Mouse (Mus musculus) hindbrain, embryonic 13.5 days (tissue): ENCODE measurements around the gene Tdgf1. TPM values are rescaled to one million over a fixed set of nuclear protein-coding genes. Genes with fewer than 3 reads are reported as not detected.

Experiments
- ATAC-seq: fragments of 200-750 bp; cut with Nextera tagmentation; 2 replicates; pipeline ENCODE4 v1.8.0; 2017; ENCODE audit warnings: moderate TSS enrichment; ENCODE audit not compliant: low FRiP score
- H3K27ac ChIP-seq: fragments of 300-500 bp; sonication (generic); 2 replicates; pipeline ENCODE4 v1.5.1; 2015; ENCODE audit warnings: inconsistent platforms, mild to moderate bottlenecking, moderate library complexity
- H3K27me3 ChIP-seq: fragments of 300-500 bp; sonication (generic); 2 replicates; pipeline ENCODE4 v1.6.1; 2015; ENCODE audit warnings: mild to moderate bottlenecking, inconsistent platforms
- H3K36me3 ChIP-seq: fragments of 300-500 bp; sonication (generic); 2 replicates; pipeline ENCODE4 v1.6.1; 2015; ENCODE audit warnings: mild to moderate bottlenecking, inconsistent platforms
- H3K4me1 ChIP-seq: fragments of 300-500 bp; sonication (generic); replicated peaks from 2 replicates; pipeline ENCODE4 v1.6.1; 2015; ENCODE audit warnings: inconsistent platforms
- H3K4me2 ChIP-seq: fragments of 300-500 bp; sonication (generic); 2 replicates; pipeline ENCODE4 v1.6.1; 2015; ENCODE audit warnings: inconsistent platforms, mild to moderate bottlenecking, moderate library complexity
- H3K4me3 ChIP-seq: fragments of 300-500 bp; sonication (generic); 2 replicates; pipeline ENCODE4 v1.5.1; 2015; ENCODE audit warnings: mild to moderate bottlenecking, inconsistent platforms
- H3K9ac ChIP-seq: fragments of 300-500 bp; sonication (generic); 2 replicates; pipeline ENCODE4 v1.6.1; 2015; ENCODE audit warnings: mild to moderate bottlenecking, inconsistent platforms
- H3K9me3 ChIP-seq: fragments of 300-500 bp; sonication (generic); 2 replicates; pipeline ENCODE4 v1.6.1; 2016; ENCODE audit warnings: inconsistent platforms
- WGBS: fragments of 180-500 bp; shearing (Covaris S2); methylation state at CpG from one replicate; pipeline ENCODE4 v1.1.7; 2015; 5-methylcytosine and 5-hydroxymethylcytosine counted together
- microRNA-seq: library from miRNA; unstranded; fragments of <30 nt; microRNA quantifications from one replicate; pipeline ENCODE4, GENCODE M21; 2016
- polyA plus RNA-seq: library from polyadenylated mRNA; unstranded; fragments of >200 nt; fragmentation: Nextera tagmentation; extraction: Ambion mirVana; gene quantifications from 2 replicates; pipeline ENCODE4 v1.2.1, GENCODE M21; 2015

Tdgf1 gene
- polyA plus RNA-seq, 1 experiment from 2014 or later, result 0.18 TPM

- H3K9ac ChIP-seq, result no peak overlapping the region
- no peaks in the 10 kb centered on the region for H3K36me3 ChIP-seq
- 84% methylated on average over 6 of the region's 6 CpGs for WGBS
- H3K27me3 ChIP-seq, result no peaks in the 10 kb centered on the region
- no peak overlapping the region for H3K27ac ChIP-seq
- no peak for ATAC-seq
- no peak overlapping the region for H3K4me2 ChIP-seq
- no peaks in the 10 kb centered on the region for H3K9me3 ChIP-seq
- peaks cover 4% of the 10 kb centered on the region; the same call in 1 of the 2 replicates for H3K4me1 ChIP-seq
- no peak overlapping the region for H3K4me3 ChIP-seq
Observed at GRCm38 (mm10) chr9:110901204-110901603, 44.8 kb downstream of the Tdgf1 start.

GRCm38 (mm10) chr9:110899451-110900008 lies 46.4 kb downstream of the Tdgf1 start:
- Histone ChIP-seq H3K9ac (no peak overlapping the region), H3K27ac (no peak overlapping the region), H3K36me3 (no peaks in the 10 kb centered on the region), H3K4me2 (no peak overlapping the region), H3K4me1 (peaks cover 11% of the 10 kb centered on the region; the same call in 1 of the 2 replicates), H3K9me3 (no peaks in the 10 kb centered on the region), H3K27me3 (peaks cover 2% of the 10 kb centered on the region; the same call in 1 of the 2 replicates), H3K4me3 (no peak overlapping the region)
- ATAC-seq, result no peak
- WGBS, result 63% methylated on average over 10 of the region's 10 CpGs

DNA sequence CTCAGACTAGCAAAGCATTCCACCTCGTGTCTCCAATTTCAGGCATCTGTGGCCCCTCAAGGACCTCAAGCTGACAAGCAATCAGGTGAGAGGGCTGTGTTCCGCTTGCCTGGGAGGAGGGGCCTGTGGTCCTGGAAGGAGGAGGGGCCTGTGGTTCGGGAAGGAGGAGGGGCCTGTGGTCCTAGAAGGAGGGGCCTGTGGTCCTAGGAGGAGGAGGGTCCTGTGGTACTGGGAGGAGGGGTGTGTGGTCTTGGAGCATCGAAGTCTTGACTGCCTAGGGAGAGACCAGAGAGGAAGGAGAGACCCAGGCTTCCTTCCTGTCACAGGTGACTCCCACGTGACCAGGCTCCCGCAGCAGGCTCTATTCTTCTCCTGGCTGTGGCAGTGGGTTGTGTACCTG lies 49.4 kb downstream of the Tdgf1 start:
- Histone ChIP-seq H3K27me3 (peaks cover 11% of the 10 kb centered on the region; the same call in 1 of the 2 replicates), H3K4me3 (no peak overlapping the region), H3K9ac (no peak overlapping the region; the same call in 1 of the 2 replicates), H3K4me2 (peak overlapping the region; percentile 21), H3K9me3 (no peaks in the 10 kb centered on the region), H3K27ac (no peak overlapping the region), H3K4me1 (peaks cover 11% of the 10 kb centered on the region; the same call in 1 of the 2 replicates), H3K36me3 (no peaks in the 10 kb centered on the region)
- ATAC-seq, result 0 out of 2 replicates have a peak, but pooled peaks have one; percentile 4
- 13% methylated on average over 6 of the region's 6 CpGs for WGBS

DNA sequence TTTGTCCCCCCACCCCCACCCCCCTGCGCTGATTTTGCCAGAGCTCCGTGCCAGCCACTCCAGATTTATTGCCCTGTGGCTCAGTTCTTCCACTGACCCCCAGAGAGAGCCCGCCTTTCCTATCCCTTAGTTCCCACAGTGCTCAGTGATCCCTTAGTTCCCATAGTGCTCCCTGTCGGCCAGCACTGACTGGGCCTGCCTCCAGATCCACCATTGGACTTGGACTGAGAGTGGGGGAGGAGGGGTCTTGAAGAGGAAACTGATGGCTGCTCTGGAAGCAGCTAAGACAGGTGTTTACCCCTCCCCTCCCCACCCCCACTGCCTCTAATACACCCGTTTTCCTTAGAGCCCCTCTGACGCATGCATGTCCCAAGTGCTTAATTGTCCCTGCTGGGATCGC lies 50.0 kb downstream of the Tdgf1 start:
- Histone ChIP-seq H3K27me3 (peaks cover 13% of the 10 kb centered on the region; the same call in 1 of the 2 replicates), H3K4me3 (no peak overlapping the region), H3K9me3 (no peaks in the 10 kb centered on the region), H3K27ac (no peak overlapping the region), H3K36me3 (no peaks in the 10 kb centered on the region), H3K4me2 (peak overlapping the region; percentile 21), H3K9ac (no peak overlapping the region; the same call in 1 of the 2 replicates), H3K4me1 (peaks cover 11% of the 10 kb centered on the region; the same call in 1 of the 2 replicates)
- ATAC-seq, result peak; percentile 30; the same call in 1 of the 2 replicates
- WGBS, result 17% methylated on average over 7 of the region's 7 CpGs

- no peaks in the 10 kb centered on the region for H3K9me3 ChIP-seq
- no peaks in the 10 kb centered on the region for H3K36me3 ChIP-seq
- no peak for ATAC-seq
- no peak overlapping the region for H3K27ac ChIP-seq
- H3K27me3 ChIP-seq, result peaks cover 17% of the 10 kb centered on the region; the same call in 1 of the 2 replicates
- H3K4me1 ChIP-seq, result peaks cover 11% of the 10 kb centered on the region; the same call in 1 of the 2 replicates
- H3K4me3 ChIP-seq, result no peak overlapping the region
- H3K4me2 ChIP-seq, result no peak overlapping the region
- no peak overlapping the region for H3K9ac ChIP-seq
- 59% methylated on average over 5 of the region's 5 CpGs for WGBS
Observed at GRCm38 (mm10) chr9:110895507-110895906, 50.5 kb downstream of the Tdgf1 start.

- Histone ChIP-seq H3K27ac (no peak overlapping the region), H3K36me3 (no peaks in the 10 kb centered on the region), H3K9ac (no peak overlapping the region), H3K4me3 (no peak overlapping the region), H3K4me1 (peaks cover 14% of the 10 kb centered on the region; the same call in 1 of the 2 replicates), H3K4me2 (no peak overlapping the region), H3K9me3 (no peaks in the 10 kb centered on the region), H3K27me3 (peaks cover 27% of the 10 kb centered on the region)
- WGBS, result 70% methylated on average over 10 of the region's 10 CpGs
- ATAC-seq, result no peak
Observed at GRCm38 (mm10) chr9:110893429-110893828, 52.5 kb downstream of the Tdgf1 start.

DNA sequence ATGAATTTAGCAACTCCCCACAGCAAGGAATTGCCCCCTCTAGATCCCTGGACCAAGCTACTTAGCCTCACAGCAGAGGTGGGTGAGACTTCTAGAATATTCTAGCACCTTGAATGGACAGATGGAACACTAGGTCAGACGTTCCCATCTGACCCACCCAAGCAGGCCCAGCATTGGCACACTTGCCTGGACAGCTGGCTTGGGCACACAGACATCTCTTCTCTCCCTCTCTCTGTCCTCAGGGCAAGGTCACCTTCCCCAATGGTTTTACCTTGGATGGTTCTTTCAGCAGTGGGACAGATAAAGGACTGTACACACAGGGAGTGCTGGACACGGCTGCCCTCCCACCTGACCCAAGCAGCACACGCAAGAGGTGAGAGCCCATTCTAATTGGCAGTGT lies 53.4 kb downstream of the Tdgf1 start:
- WGBS, result 89% methylated on average over 3 of the region's 3 CpGs
- no peak overlapping the region for H3K27ac ChIP-seq
- peaks cover 27% of the 10 kb centered on the region for H3K27me3 ChIP-seq

GRCm38 (mm10) chr9:110891077-110891828 lies 54.7 kb downstream of the Tdgf1 start:
- H3K4me3 ChIP-seq, result no peak overlapping the region
- no peaks in the 10 kb centered on the region for H3K36me3 ChIP-seq
- H3K4me2 ChIP-seq, result no peak overlapping the region
- H3K27me3 ChIP-seq, result peaks cover 27% of the 10 kb centered on the region
- no peak overlapping the region for H3K27ac ChIP-seq
- no peak for ATAC-seq
- H3K9me3 ChIP-seq, result no peaks in the 10 kb centered on the region
- peaks cover 11% of the 10 kb centered on the region; the same call in 1 of the 2 replicates for H3K4me1 ChIP-seq
- WGBS, result 84% methylated on average over 12 of the region's 12 CpGs
- no peak overlapping the region for H3K9ac ChIP-seq

More for the DNA sequence above, 53.4 kb downstream of the Tdgf1 start:
- no peak for ATAC-seq
- Histone ChIP-seq H3K9ac (no peak overlapping the region), H3K4me3 (no peak overlapping the region), H3K4me2 (no peak overlapping the region), H3K9me3 (no peaks in the 10 kb centered on the region), H3K4me1 (peaks cover 14% of the 10 kb centered on the region; the same call in 1 of the 2 replicates), H3K36me3 (no peaks in the 10 kb centered on the region)

GRCm38 (mm10) chr9:110890026-110890783 lies 55.8 kb downstream of the Tdgf1 start:
- no peaks in the 10 kb centered on the region for H3K36me3 ChIP-seq
- H3K27me3 ChIP-seq, result peaks cover 32% of the 10 kb centered on the region
- no peak for ATAC-seq
- WGBS, result 20% methylated on average over 21 of the region's 21 CpGs
- no peak overlapping the region for H3K4me2 ChIP-seq
- H3K9ac ChIP-seq, result no peak overlapping the region
- H3K4me3 ChIP-seq, result no peak overlapping the region
- H3K4me1 ChIP-seq, result 0 out of 2 replicates have a peak, but pooled peaks cover 3% of the 10 kb centered on the region
- H3K27ac ChIP-seq, result no peak overlapping the region
- no peaks in the 10 kb centered on the region for H3K9me3 ChIP-seq

Small RNA genes lying within 50 kb of the gene (microRNA-seq; reads per million reads assigned to microRNA genes)
- gene Gm24269, result not detected

Other genes with a start within 250 kb of the Tdgf1 start
- gene Myl3, start 204.3 kb downstream of the Tdgf1 start, polyA plus RNA-seq, result 1.4 and 3.8 TPM in 2 replicates
- 13.7 and 13.8 TPM in 2 replicates for gene Pth1r, start 199.0 kb downstream of the Tdgf1 start, polyA plus RNA-seq
- not detected in 2 replicates for gene Prss42, start 148.0 kb downstream of the Tdgf1 start, polyA plus RNA-seq
- gene Prss44, start 132.2 kb downstream of the Tdgf1 start, polyA plus RNA-seq, result not detected in 2 replicates
- not detected in 2 replicates for gene Prss43, start 119.5 kb downstream of the Tdgf1 start, polyA plus RNA-seq
- gene Prss45, start 111.6 kb downstream of the Tdgf1 start, polyA plus RNA-seq, result not detected in 2 replicates
- not detected in 2 replicates for gene Prss46, start 101.7 kb downstream of the Tdgf1 start, polyA plus RNA-seq
- gene Prss50, start 88.2 kb downstream of the Tdgf1 start, polyA plus RNA-seq, result 0.18 and 0.19 TPM in 2 replicates
- 0.90 and 1.5 TPM in 2 replicates for gene Als2cl, start 66.3 kb downstream of the Tdgf1 start, polyA plus RNA-seq
- 1.2 and 1.4 TPM in 2 replicates for gene Tmie, start 66.0 kb downstream of the Tdgf1 start, polyA plus RNA-seq
- gene Fam240a, start 29.3 kb downstream of the Tdgf1 start, polyA plus RNA-seq, result not detected in 2 replicates
- 0.56 and 0.96 TPM in 2 replicates for gene Lrrc2, start 5.4 kb upstream of the Tdgf1 start, polyA plus RNA-seq
- not detected in 2 replicates for gene Rtp3, start 44.4 kb upstream of the Tdgf1 start, polyA plus RNA-seq
- 1.4 and 2.6 TPM in 2 replicates for gene Ltf, start 73.1 kb upstream of the Tdgf1 start, polyA plus RNA-seq
- gene Ccrl2, start 111.4 kb upstream of the Tdgf1 start, polyA plus RNA-seq, result 0.91 and 1.3 TPM in 2 replicates
- 42.3 and 45.9 TPM in 2 replicates for gene Lrrfip2, start 171.4 kb upstream of the Tdgf1 start, polyA plus RNA-seq